Mouse (Mus musculus) neutrophil, adult 83 days (primary cell): ENCODE results near the gene Usp33. TPM values are rescaled to one million over a fixed set of nuclear protein-coding genes. Genes with fewer than 3 reads are reported as not detected.

Experiments used
- total RNA-seq, 2 experiments: library from RNA; stranded (reverse); gene quantifications; one replicate each; pipeline ENCODE4 v1.2.4; 2023

Gene Usp33
- 10 to 100 TPM; 51.4 to 57.1 TPM for total RNA-seq

DNA sequence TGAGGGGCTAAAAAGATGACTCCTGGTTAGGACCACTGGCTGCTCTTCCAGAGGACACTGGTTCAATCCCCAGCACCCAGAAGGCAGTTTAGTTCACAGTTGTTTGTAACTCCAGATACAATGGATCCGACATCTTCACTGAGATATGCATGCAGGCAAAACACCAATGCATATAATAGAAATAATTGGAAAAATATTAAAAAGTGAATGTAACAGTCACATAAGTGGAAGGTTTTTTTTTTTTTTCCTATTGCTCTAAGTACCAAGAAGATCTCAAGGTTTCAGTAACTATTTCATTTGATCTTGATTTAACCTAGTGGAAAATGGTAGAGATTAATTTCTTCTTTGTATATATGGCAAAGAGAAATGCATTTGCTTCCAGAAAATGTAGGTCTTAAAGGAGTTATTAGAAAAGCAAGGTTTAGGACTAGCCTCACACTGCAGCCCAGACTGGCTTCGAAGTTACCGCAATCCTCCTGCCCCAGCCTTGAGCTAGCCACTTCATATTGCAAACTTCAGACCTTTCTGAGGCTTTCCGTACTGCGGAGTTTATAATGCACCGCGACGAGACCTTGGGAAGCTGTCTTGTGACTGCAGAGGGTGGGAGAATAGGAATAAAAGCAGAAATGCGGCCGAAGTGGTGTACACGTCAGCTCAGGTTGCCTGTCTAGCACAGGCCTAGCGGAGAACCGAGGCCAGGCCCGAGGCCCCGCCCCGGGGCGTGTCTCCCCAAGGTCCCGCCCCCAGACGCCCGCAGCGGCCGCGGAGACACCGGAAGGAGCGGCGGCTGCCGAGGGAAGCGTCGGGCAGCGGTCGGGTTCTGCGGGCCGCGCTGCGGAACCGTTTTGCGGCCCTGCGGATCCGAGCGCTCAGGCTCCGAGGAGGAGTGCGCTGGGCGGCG is at the start of gene Usp33:
Gene Usp33, plus strand, starts transcription at position 747 of the 901 bp plus-strand sequence.

DNA sequence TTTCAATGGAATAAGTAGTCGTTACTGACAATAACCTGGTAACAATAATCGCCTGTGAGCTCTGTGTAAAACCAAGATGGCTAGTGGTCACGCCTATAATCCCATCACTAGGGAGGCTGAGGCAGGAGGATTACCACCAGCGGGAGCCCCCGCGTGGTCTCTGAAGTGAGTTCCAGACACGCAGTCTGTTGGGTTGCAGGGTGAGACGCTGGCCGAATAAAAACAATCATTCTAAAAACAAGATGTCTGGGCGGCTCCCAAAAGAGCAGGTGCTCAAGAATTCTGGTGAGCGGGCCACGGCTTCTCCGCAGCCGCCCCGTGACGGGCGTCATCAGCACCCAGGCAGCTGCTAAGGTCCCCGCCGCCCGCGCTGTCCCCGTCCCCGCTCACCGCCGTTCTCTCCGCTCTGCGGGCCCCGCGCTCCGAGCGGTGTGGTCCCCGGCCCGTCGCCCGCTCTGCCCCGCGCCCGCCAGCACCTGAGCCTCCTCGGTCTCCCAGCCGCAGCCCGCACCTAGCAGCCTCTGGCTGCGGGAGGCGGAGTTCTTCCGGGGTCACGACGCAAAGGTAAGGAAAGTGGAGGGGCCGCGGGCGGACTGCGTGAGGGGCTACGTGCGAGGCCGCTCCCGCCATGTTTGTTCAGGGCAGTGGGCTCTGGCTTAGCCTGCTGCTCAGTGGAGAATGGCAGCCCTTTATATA is 6.3 kb upstream of the Usp33 start, which contains the start of gene Miga1:
Gene Miga1, minus strand, starts transcription at position 546 of the 696 bp plus-strand sequence.

GRCm38 (mm10) chr3:152395350-152396277 is 49.3 kb downstream of the Usp33 start, which contains the start of gene Zzz3:
Gene Zzz3, plus strand, starts transcription at chr3:152395473.

Other genes with a start within 250 kb of the Usp33 start
- not detected for gene Gipc2, start 180.2 kb upstream of the Usp33 start, total RNA-seq
- 10 to 100 TPM; 16.2 to 20.5 TPM for gene Dnajb4, start 136.2 kb upstream of the Usp33 start, total RNA-seq
- gene Fubp1, start 136.1 kb upstream of the Usp33 start, total RNA-seq, result 10 to 100 TPM; 59.7 to 69.1 TPM
- gene Nexn, start 80.1 kb upstream of the Usp33 start, total RNA-seq, result not detected
- 1 to 10 TPM; 4.5 to 6.6 TPM for gene Miga1, start 6.1 kb upstream of the Usp33 start, total RNA-seq
- 10 to 100 TPM; 21.5 to 24.3 TPM for gene Zzz3, start 49.0 kb downstream of the Usp33 start, total RNA-seq